Mouse (Mus musculus) stomach, postnatal 0 days (tissue): ENCODE measurements around the gene Creb3l1. TPM values are rescaled to one million over a fixed set of nuclear protein-coding genes. Genes with fewer than 3 reads are reported as not detected.
A peak's percentile ranks its signal among the peaks of the same experiment; 100 is the strongest.

ENCODE experiments used
- ATAC-seq: fragments of 200-750 bp; cut with Nextera tagmentation; 2 replicates; pipeline ENCODE4 v1.8.0; 2017; ENCODE audit not compliant: low FRiP score, low TSS enrichment
- DNase-seq: peaks from one replicate; pipeline ENCODE4 v3.0.0-alpha.2; 2016; ENCODE audit warnings: low spot score
- H3K27ac ChIP-seq: fragments of 300-500 bp; sonication (generic); replicated peaks from 2 replicates; pipeline ENCODE4 v1.5.1; 2014; ENCODE audit warnings: mild to moderate bottlenecking, control low read depth
- H3K27me3 ChIP-seq: fragments of 300-500 bp; sonication (generic); 2 replicates; pipeline ENCODE4 v1.6.1; 2014; ENCODE audit warnings: low read length; ENCODE audit not compliant: control insufficient read depth, insufficient read depth
- H3K36me3 ChIP-seq: fragments of 300-500 bp; sonication (generic); 2 replicates; pipeline ENCODE4 v1.6.1; 2014; ENCODE audit warnings: low read length, mixed read lengths; ENCODE audit not compliant: control insufficient read depth, insufficient read depth
- H3K4me1 ChIP-seq: fragments of 300-500 bp; sonication (generic); replicated peaks from 2 replicates; pipeline ENCODE4 v1.6.1; 2014; ENCODE audit warnings: antibody characterized with exemption; ENCODE audit not compliant: control insufficient read depth, insufficient read depth
- H3K4me2 ChIP-seq: fragments of 300-500 bp; sonication (generic); replicated peaks from 2 replicates; pipeline ENCODE4 v1.6.1; 2014; ENCODE audit warnings: low read depth, mild to moderate bottlenecking, control low read depth, moderate library complexity
- H3K4me3 ChIP-seq: fragments of 300-500 bp; sonication (generic); 2 replicates; pipeline ENCODE4 v1.5.1; 2014; ENCODE audit warnings: low read depth, low read length, control low read depth
- H3K9ac ChIP-seq: fragments of 300-500 bp; sonication (generic); 2 replicates; pipeline ENCODE4 v1.6.1; 2014; ENCODE audit warnings: mild to moderate bottlenecking, low read length, control low read depth, mixed read lengths
- H3K9me3 ChIP-seq: fragments of 300-500 bp; sonication (generic); 2 replicates; pipeline ENCODE4 v1.6.1; 2016; ENCODE audit warnings: low read length; ENCODE audit not compliant: control insufficient read depth
- CTCF ChIP-seq: IDR thresholded peaks from 2 replicates; pipeline ENCODE4 v1.5.1; 2016; ENCODE audit warnings: antibody characterized with exemption, low read depth, mild to moderate bottlenecking, moderate library complexity
- EP300 ChIP-seq: optimal IDR thresholded peaks from 2 replicates; pipeline ENCODE3; 2016; ENCODE audit warnings: antibody characterized with exemption
- WGBS: fragments of 180-500 bp; shearing (Covaris S2); extraction: QIAGEN DNeasy Blood & Tissue Kit; methylation state at CpG from one replicate; pipeline ENCODE4 v1.1.7; 2014; 5-methylcytosine and 5-hydroxymethylcytosine counted together
- polyA plus RNA-seq: library from polyadenylated mRNA; unstranded; fragments of >200 nt; fragmentation: Nextera tagmentation; extraction: Ambion mirVana; gene quantifications from 2 replicates; pipeline ENCODE4 v1.2.1, GENCODE M21; 2015

The Creb3l1 gene
- polyA plus RNA-seq, 1 experiment from 2014 or later, result 13.2 TPM

- Histone ChIP-seq H3K36me3 (no peaks in the 10 kb centered on the region), H3K9ac (no peak overlapping the region), H3K27ac (peak overlapping the region; percentile 82), H3K27me3 (no peaks in the 10 kb centered on the region), H3K9me3 (no peaks in the 10 kb centered on the region), H3K4me3 (peak overlapping the region; percentile 12; the same call in 1 of the 2 replicates), H3K4me1 (peaks cover 10% of the 10 kb centered on the region; the same call in 1 of the 2 replicates), H3K4me2 (peak overlapping the region; percentile 30)
- TF ChIP-seq CTCF (no peak), EP300 (no peak)
- DNase-seq (peak; percentile 69), ATAC-seq (peak; percentile 58)
- WGBS, result 11% methylated on average over 4 of the region's 4 CpGs
Observed at GRCm38 (mm10) chr2:92020676-92021265, 3.5 kb downstream of the Creb3l1 start.

GRCm38 (mm10) chr2:92017440-92017839, 6.9 kb downstream of the Creb3l1 start:
- ATAC-seq, result no peak
- no peaks in the 10 kb centered on the region for H3K36me3 ChIP-seq
- peaks cover 12% of the 10 kb centered on the region for H3K4me1 ChIP-seq
- H3K4me2 ChIP-seq, result no peak overlapping the region
- TF ChIP-seq CTCF, result no peak
- TF ChIP-seq EP300, result no peak
- H3K27ac ChIP-seq, result 0 out of 2 replicates have a peak overlapping the region, but pooled peaks have one; percentile 58
- no peak overlapping the region for H3K9ac ChIP-seq
- H3K9me3 ChIP-seq, result no peaks in the 10 kb centered on the region
- H3K4me3 ChIP-seq, result no peak overlapping the region
- DNase-seq, result no peak
- 42% methylated on average over 1 of the region's 1 CpGs for WGBS
- H3K27me3 ChIP-seq, result no peaks in the 10 kb centered on the region

- 0 out of 2 replicates have a peak overlapping the region, but pooled peaks have one; percentile 5 for H3K4me2 ChIP-seq
- TF ChIP-seq EP300 (no peak), CTCF (no peak)
- peak overlapping the region; percentile 58; the same call in 1 of the 2 replicates for H3K27ac ChIP-seq
- H3K36me3 ChIP-seq, result no peaks in the 10 kb centered on the region
- no peaks in the 10 kb centered on the region for H3K9me3 ChIP-seq
- no peaks in the 10 kb centered on the region for H3K27me3 ChIP-seq
- ATAC-seq (peak; percentile 41; the same call in 1 of the 2 replicates), DNase-seq (no peak)
- H3K4me1 ChIP-seq, result peaks cover 11% of the 10 kb centered on the region
- H3K9ac ChIP-seq, result no peak overlapping the region
- 36% methylated on average over 3 of the region's 3 CpGs for WGBS
- no peak overlapping the region for H3K4me3 ChIP-seq
Observed at GRCm38 (mm10) chr2:92016981-92017380, 7.3 kb downstream of the Creb3l1 start.

- Histone ChIP-seq H3K9me3 (no peaks in the 10 kb centered on the region), H3K27ac (no peak overlapping the region), H3K27me3 (no peaks in the 10 kb centered on the region), H3K4me1 (peaks cover 7% of the 10 kb centered on the region; the same call in 1 of the 2 replicates), H3K4me2 (no peak overlapping the region), H3K4me3 (no peak overlapping the region), H3K9ac (no peak overlapping the region), H3K36me3 (no peaks in the 10 kb centered on the region)
- 87% methylated on average over 5 of the region's 5 CpGs for WGBS
- ATAC-seq (no peak), DNase-seq (no peak)
- TF ChIP-seq EP300, result no peak
- peak; percentile 44 for TF ChIP-seq CTCF
Observed at GRCm38 (mm10) chr2:92014891-92015290, 9.4 kb downstream of the Creb3l1 start.

- H3K4me1 ChIP-seq, result peaks cover 7% of the 10 kb centered on the region; the same call in 1 of the 2 replicates
Observed at GRCm38 (mm10) chr2:92014248-92014647, 10.1 kb downstream of the Creb3l1 start.

GRCm38 (mm10) chr2:92012768-92013445, 11.4 kb downstream of the Creb3l1 start:
- H3K9ac ChIP-seq, result no peak overlapping the region
- H3K4me3 ChIP-seq, result no peak overlapping the region
- no peak for TF ChIP-seq EP300
- no peak for TF ChIP-seq CTCF
- no peaks in the 10 kb centered on the region for H3K9me3 ChIP-seq
- WGBS, result 32% methylated on average over 8 of the region's 8 CpGs
- peak overlapping the region; percentile 67 for H3K27ac ChIP-seq
- ATAC-seq, result peak; percentile 36; the same call in 1 of the 2 replicates
- H3K36me3 ChIP-seq, result no peaks in the 10 kb centered on the region
- peak; percentile 56 for DNase-seq
- no peaks in the 10 kb centered on the region for H3K27me3 ChIP-seq
- H3K4me2 ChIP-seq, result no peak overlapping the region
- peaks cover 13% of the 10 kb centered on the region for H3K4me1 ChIP-seq

More at GRCm38 (mm10) chr2:92014248-92014647, 10.1 kb downstream of the Creb3l1 start:
- Histone ChIP-seq H3K4me2 (no peak overlapping the region), H3K36me3 (no peaks in the 10 kb centered on the region), H3K27me3 (no peaks in the 10 kb centered on the region), H3K9ac (no peak overlapping the region), H3K9me3 (no peaks in the 10 kb centered on the region), H3K4me3 (no peak overlapping the region), H3K27ac (no peak overlapping the region)
- DNase-seq (no peak), ATAC-seq (no peak)
- WGBS, result 82% methylated on average over 6 of the region's 6 CpGs
- no peak for TF ChIP-seq CTCF
- no peak for TF ChIP-seq EP300
